Mouse (Mus musculus) lung, postnatal 0 days (tissue): ENCODE measurements at regions not wholly inside any gene's neighbourhood (a gene's known extent, or its start where the extent isn't known, plus 50 kb on each side); places are given as distances from the start of the nearest gene placed in this dataset.

Experiments used
- ATAC-seq: fragments of 200-750 bp; cut with Nextera tagmentation; 2 replicates; pipeline ENCODE4 v1.8.0; 2017; ENCODE audit warnings: moderate library complexity
- DNase-seq: peaks from one replicate; pipeline ENCODE4 v3.0.0-alpha.2; 2016; ENCODE audit warnings: low spot score
- H3K27ac ChIP-seq: fragments of 300-500 bp; sonication (generic); 2 replicates; pipeline ENCODE4 v1.5.1; 2014; ENCODE audit warnings: antibody characterized with exemption, mild to moderate bottlenecking, low read length, mixed read lengths
- H3K27me3 ChIP-seq: fragments of 300-500 bp; sonication (generic); replicated peaks from 2 replicates; pipeline ENCODE4 v1.6.1; 2014; ENCODE audit warnings: low read length, mixed read lengths; ENCODE audit not compliant: insufficient read depth
- H3K36me3 ChIP-seq: fragments of 300-500 bp; sonication (generic); 2 replicates; pipeline ENCODE4 v1.6.1; 2014; ENCODE audit warnings: low read length, mixed read lengths; ENCODE audit not compliant: insufficient read depth
- H3K4me1 ChIP-seq: fragments of 300-500 bp; sonication (generic); 2 replicates; pipeline ENCODE4 v1.6.1; 2014; ENCODE audit warnings: antibody characterized with exemption, low read depth, low read length, mixed read lengths; ENCODE audit not compliant: insufficient read depth
- H3K4me2 ChIP-seq: fragments of 300-500 bp; sonication (generic); replicated peaks from 2 replicates; pipeline ENCODE4 v1.6.1; 2014; ENCODE audit warnings: low read depth, mild to moderate bottlenecking, low read length, moderate library complexity, mixed read lengths
- H3K4me3 ChIP-seq: fragments of 300-500 bp; sonication (generic); 2 replicates; pipeline ENCODE4 v1.5.1; 2014; ENCODE audit warnings: low read depth, low read length
- H3K9ac ChIP-seq: fragments of 300-500 bp; sonication (generic); replicated peaks from 2 replicates; pipeline ENCODE4 v1.6.1; 2014; ENCODE audit warnings: low read depth, mild to moderate bottlenecking
- H3K9me3 ChIP-seq: fragments of 300-500 bp; sonication (generic); 2 replicates; pipeline ENCODE4 v1.6.1; 2016; ENCODE audit warnings: low read length, mixed read lengths
- CTCF ChIP-seq: IDR thresholded peaks from 2 replicates; pipeline ENCODE4 v1.5.1; 2016; ENCODE audit warnings: antibody characterized with exemption, mild to moderate bottlenecking
- EP300 ChIP-seq: IDR thresholded peaks from 2 replicates; pipeline ENCODE4 v1.6.1; 2016; ENCODE audit warnings: antibody characterized with exemption, mild to moderate bottlenecking, control low read depth
- WGBS: fragments of 180-500 bp; shearing (Covaris S2); extraction: QIAGEN DNeasy Blood & Tissue Kit; methylation state at CpG from one replicate; pipeline ENCODE4 v1.1.7; 2014; 5-methylcytosine and 5-hydroxymethylcytosine counted together

DNA sequence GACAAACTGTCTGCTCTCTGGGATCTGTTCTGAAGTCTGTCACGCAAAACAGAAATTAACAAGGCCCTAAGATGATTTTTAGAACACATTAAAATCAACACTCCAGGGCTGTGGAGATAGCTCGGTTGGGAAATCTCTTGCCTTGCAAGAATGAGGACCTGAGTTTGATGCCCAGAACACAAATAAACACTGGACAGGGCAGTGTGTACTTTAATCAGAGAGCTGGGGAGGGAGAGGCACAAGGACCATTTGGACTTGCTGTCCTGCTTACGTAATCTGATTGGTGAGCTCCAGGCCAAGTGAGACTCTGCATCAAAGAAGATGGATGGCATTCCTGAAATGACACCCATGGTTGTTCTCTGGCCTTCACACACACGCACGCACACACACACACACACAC lies 111.2 kb upstream of the Stac start:
- Histone ChIP-seq H3K4me3 (no peak overlapping the region), H3K4me2 (no peak overlapping the region), H3K27me3 (no peaks in the 10 kb centered on the region), H3K9me3 (no peaks in the 10 kb centered on the region), H3K36me3 (no peaks in the 10 kb centered on the region), H3K4me1 (no peaks in the 10 kb centered on the region), H3K27ac (no peak overlapping the region), H3K9ac (no peak overlapping the region)
- DNase-seq (no peak), ATAC-seq (no peak)
- TF ChIP-seq CTCF (no peak), EP300 (no peak)
- WGBS = 30% methylated on average over 5 of the region's 5 CpGs

DNA sequence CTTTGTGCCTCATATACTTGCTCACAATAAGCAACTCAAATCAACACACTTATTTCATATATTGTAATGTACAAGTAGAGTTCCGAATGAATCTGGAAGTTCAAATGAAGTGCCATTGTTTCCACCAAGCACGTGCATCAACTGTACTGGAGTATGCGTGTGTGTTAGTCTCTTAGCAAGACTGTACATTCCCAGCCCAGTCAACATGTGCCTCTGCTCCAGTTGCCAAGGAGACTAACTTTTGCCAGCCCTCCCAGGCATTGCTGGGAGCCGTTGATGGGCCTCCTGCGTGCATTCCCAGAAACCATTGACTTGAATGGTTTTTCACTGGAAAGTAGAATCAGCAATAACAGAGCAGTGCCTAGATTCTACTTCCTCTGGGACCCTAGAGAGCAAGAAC lies 110.7 kb upstream of the Stac start:
- 72% methylated on average over 5 of the region's 5 CpGs for WGBS
- no peak for DNase-seq
- Histone ChIP-seq H3K4me2 (no peak overlapping the region), H3K9me3 (no peaks in the 10 kb centered on the region), H3K4me1 (no peaks in the 10 kb centered on the region), H3K36me3 (no peaks in the 10 kb centered on the region), H3K4me3 (no peak overlapping the region), H3K9ac (no peak overlapping the region), H3K27me3 (no peaks in the 10 kb centered on the region), H3K27ac (no peak overlapping the region)
- ATAC-seq = no peak
- no peak for TF ChIP-seq EP300
- TF ChIP-seq CTCF = no peak

DNA sequence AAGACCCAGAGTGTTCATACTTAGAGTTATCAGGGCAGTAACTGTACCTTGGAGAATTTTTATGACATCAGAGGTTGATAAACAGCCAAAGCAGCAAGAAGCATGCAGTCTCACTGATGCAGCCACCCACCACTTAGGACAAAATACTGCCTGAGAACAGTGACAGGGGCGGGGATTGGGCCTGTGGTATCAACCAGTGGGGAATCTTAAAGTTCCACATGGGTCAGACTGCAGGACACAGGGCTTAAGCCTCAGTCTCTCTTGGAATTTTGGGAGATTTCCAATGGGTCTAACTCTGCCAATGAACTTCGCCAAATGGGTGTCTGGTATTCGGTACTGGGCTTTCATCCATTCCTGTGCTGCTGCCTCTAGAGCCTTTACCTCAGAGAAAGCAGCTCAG lies 88.8 kb upstream of the Stac start:
- TF ChIP-seq CTCF (no peak), EP300 (no peak)
- WGBS = 85% methylated on average over 3 of the region's 3 CpGs
- no peaks in the 10 kb centered on the region for H3K9me3 ChIP-seq
- ATAC-seq = no peak
- no peak overlapping the region for H3K4me2 ChIP-seq
- no peak overlapping the region for H3K9ac ChIP-seq
- H3K27ac ChIP-seq = no peak overlapping the region
- no peaks in the 10 kb centered on the region for H3K4me1 ChIP-seq
- no peaks in the 10 kb centered on the region for H3K27me3 ChIP-seq
- H3K36me3 ChIP-seq = no peaks in the 10 kb centered on the region
- H3K4me3 ChIP-seq = no peak overlapping the region
- DNase-seq = no peak

DNA sequence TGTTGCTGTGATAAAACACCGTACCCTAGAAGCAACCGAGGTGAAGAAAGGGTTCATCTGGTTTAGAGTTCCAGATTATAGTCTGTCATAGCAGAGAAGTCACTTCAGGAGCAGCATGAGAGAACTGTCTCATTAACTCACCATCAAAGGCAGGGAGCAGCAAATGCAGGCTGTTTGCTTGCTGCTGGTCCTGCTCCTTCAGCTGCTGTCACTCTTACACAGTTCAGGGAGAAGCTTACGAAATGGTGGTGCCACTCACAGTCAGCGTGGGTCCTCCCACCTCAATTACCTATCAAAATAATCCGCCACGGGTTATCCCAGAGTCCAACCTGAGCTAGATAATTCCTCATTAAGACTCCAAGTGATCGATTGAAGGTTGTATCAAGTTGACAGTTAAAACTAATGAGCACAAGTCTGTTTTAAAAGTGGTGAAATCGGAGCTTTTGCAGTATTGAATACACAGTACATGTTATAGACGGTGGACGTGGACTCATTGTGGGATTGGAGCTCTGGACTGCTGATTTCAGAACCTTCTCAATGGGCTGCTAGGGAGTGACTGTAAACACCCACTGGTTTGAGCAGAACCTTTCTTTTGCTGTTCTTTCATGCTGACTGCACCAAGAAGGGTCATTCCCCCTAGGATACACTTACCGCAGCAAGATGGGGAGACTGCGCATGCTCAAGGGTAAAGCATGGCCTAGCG lies 87.4 kb upstream of the Stac start:
- no peak for TF ChIP-seq EP300
- no peak for TF ChIP-seq CTCF
- H3K27ac ChIP-seq = no peak overlapping the region
- DNase-seq (no peak), ATAC-seq (no peak)
- no peak overlapping the region for H3K4me3 ChIP-seq
- H3K4me1 ChIP-seq = no peaks in the 10 kb centered on the region
- no peaks in the 10 kb centered on the region for H3K27me3 ChIP-seq
- WGBS = 78% methylated on average over 13 of the region's 13 CpGs
- H3K9me3 ChIP-seq = no peaks in the 10 kb centered on the region
- no peak overlapping the region for H3K4me2 ChIP-seq
- H3K9ac ChIP-seq = no peak overlapping the region
- no peaks in the 10 kb centered on the region for H3K36me3 ChIP-seq

DNA sequence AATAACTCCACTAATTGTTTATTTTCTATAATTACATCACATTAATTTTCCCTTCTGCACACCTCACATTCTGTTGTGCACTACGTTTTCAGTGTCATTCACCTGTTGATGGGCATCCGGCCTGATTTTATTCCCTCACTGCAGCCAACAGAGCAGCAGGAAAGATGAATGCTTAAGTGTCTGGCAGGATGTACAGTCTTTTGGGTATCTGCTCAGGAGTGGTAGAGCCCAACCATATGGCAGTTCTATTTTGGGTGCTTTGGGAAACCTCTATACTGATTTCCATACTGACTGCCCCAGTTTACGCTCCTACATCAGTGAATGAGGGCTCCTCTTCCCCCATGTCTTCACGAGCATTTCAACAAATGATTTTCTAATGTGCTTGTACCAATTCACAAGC lies 84.1 kb upstream of the Stac start:
- WGBS = 80% methylated on average over 4 of the region's 4 CpGs
- no peak for ATAC-seq
- TF ChIP-seq CTCF = no peak
- TF ChIP-seq EP300 = no peak
- Histone ChIP-seq H3K4me1 (no peaks in the 10 kb centered on the region), H3K27me3 (no peaks in the 10 kb centered on the region), H3K4me2 (no peak overlapping the region), H3K27ac (no peak overlapping the region), H3K4me3 (no peak overlapping the region), H3K36me3 (no peaks in the 10 kb centered on the region), H3K9me3 (no peaks in the 10 kb centered on the region), H3K9ac (no peak overlapping the region)
- DNase-seq = no peak

DNA sequence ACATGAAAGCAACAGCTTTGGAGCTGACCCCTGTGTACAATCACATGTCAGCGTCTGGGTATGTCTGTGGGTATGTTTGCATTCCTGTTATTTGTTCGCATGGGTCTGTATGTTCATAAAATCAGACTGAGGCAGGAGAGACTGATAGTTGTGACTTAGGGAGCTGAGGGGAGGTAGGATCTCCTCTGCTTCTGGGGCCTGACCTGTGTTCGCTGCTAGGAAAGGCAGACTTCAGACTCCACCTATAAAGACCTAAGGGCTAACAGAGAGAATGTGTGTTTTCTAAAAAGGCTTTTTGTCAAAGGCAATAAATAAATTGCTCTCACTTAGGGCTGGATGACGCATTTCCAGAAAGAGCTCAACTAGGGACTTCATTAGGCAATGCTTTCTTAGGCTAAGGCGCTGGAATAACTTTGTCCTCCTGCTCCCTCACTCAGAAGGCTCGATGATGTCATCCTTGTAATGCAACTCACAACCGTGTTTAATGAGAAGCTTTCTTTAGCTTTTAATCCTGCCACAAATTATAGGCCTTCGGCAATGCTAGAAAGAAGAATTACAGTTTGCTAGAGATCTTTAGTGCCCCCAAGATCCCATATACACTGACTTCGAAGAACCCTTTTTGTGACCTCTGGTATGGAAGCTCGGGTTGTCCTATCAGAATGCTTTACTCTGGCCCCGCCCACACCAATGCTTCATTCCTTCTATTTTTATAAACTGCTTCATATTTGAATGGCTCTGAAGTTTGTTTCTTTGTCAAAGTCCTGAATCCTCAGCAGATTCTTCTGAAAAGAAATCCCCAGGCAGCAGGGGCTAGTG lies 72.7 kb upstream of the Stac start:
- DNase-seq = no peak
- 74% methylated on average over 11 of the region's 11 CpGs for WGBS
- H3K4me2 ChIP-seq = no peak overlapping the region
- no peak overlapping the region for H3K27ac ChIP-seq
- TF ChIP-seq EP300 (no peak), CTCF (no peak)
- no peak overlapping the region for H3K4me3 ChIP-seq
- ATAC-seq = no peak
- H3K9me3 ChIP-seq = no peaks in the 10 kb centered on the region
- H3K4me1 ChIP-seq = no peaks in the 10 kb centered on the region
- no peaks in the 10 kb centered on the region for H3K27me3 ChIP-seq
- H3K9ac ChIP-seq = no peak overlapping the region
- no peaks in the 10 kb centered on the region for H3K36me3 ChIP-seq
